Mouse (Mus musculus): Measurements from ENCODE around the gene Ighmbp2.

The Ighmbp2 gene

GRCm38 (mm10) chr19:3282572-3283467 lies at the start of gene Ighmbp2, which contains the start of gene Mrpl21:
Gene Ighmbp2, minus strand, starts transcription at chr19:3283017.
Gene Mrpl21, plus strand, starts transcription at chr19:3282901.
- DNase-seq (ENCODE audit: low spot score in 2 of 2) = peak; percentile 82 to 90

- no peak for DNase-seq (ENCODE audit: low spot score in 2 of 2)
Measured at GRCm38 (mm10) chr19:3326479-3327047, 43.7 kb upstream of the Ighmbp2 start.

GRCm38 (mm10) chr19:3325771-3326478 lies 43.1 kb upstream of the Ighmbp2 start:
- no peak for DNase-seq (ENCODE audit: low spot score in 2 of 2)

GRCm38 (mm10) chr19:3324931-3325711 lies 42.3 kb upstream of the Ighmbp2 start:
- peak; percentile 95 to 97 for DNase-seq (ENCODE audit: low spot score in 2 of 2)

- peak in 1 of 2 experiments; percentile 28 for DNase-seq (ENCODE audit: low spot score in 2 of 2)
Measured at GRCm38 (mm10) chr19:3324271-3324811, 41.5 kb upstream of the Ighmbp2 start.

GRCm38 (mm10) chr19:3323753-3324270 lies 41.0 kb upstream of the Ighmbp2 start:
- peak; percentile 66 to 86 for DNase-seq (ENCODE audit: low spot score in 2 of 2)

GRCm38 (mm10) chr19:3323201-3323621 lies 40.4 kb upstream of the Ighmbp2 start:
- DNase-seq (ENCODE audit: low spot score in 2 of 2) = peak; percentile 93 to 97

GRCm38 (mm10) chr19:3322261-3322969 lies 39.6 kb upstream of the Ighmbp2 start, which contains the start of gene Cpt1a:
Gene Cpt1a, plus strand, starts transcription at chr19:3322334.
- DNase-seq (ENCODE audit: low spot score in 2 of 2) = peak; percentile 73 to 87

GRCm38 (mm10) chr19:3321617-3322016 lies 38.8 kb upstream of the Ighmbp2 start:
- DNase-seq (ENCODE audit: low spot score in 2 of 2) = peak; percentile 61 to 80

- DNase-seq (ENCODE audit: low spot score in 2 of 2) = no peak
Measured at GRCm38 (mm10) chr19:3320801-3321200, 38.0 kb upstream of the Ighmbp2 start.

- no peak for DNase-seq (ENCODE audit: low spot score in 2 of 2)
Measured at GRCm38 (mm10) chr19:3320086-3320485, 37.3 kb upstream of the Ighmbp2 start.

GRCm38 (mm10) chr19:3319341-3319740 lies 36.5 kb upstream of the Ighmbp2 start:
- DNase-seq (ENCODE audit: low spot score in 2 of 2) = no peak

- DNase-seq (ENCODE audit: low spot score in 2 of 2) = peak in 1 of 2 experiments; percentile 52
Measured at GRCm38 (mm10) chr19:3307175-3307949, 24.5 kb upstream of the Ighmbp2 start.

GRCm38 (mm10) chr19:3304017-3304416 lies 21.2 kb upstream of the Ighmbp2 start:
- DNase-seq (ENCODE audit: low spot score in 2 of 2) = no peak

- DNase-seq (ENCODE audit: low spot score in 2 of 2) = no peak
Measured at GRCm38 (mm10) chr19:3297775-3298174, 15.0 kb upstream of the Ighmbp2 start.

GRCm38 (mm10) chr19:3297034-3297433 lies 14.2 kb upstream of the Ighmbp2 start:
- DNase-seq (ENCODE audit: low spot score in 2 of 2) = no peak

GRCm38 (mm10) chr19:3295245-3295644 lies 12.4 kb upstream of the Ighmbp2 start:
- no peak for DNase-seq (ENCODE audit: low spot score in 2 of 2)

GRCm38 (mm10) chr19:3292993-3293392 lies 10.2 kb upstream of the Ighmbp2 start:
- no peak for DNase-seq (ENCODE audit: low spot score in 2 of 2)

GRCm38 (mm10) chr19:3292028-3292427 lies 9.2 kb upstream of the Ighmbp2 start:
- peak; percentile 54 to 80 for DNase-seq (ENCODE audit: low spot score in 2 of 2)

All from spleen, postnatal 4 days (tissue).